Mouse (Mus musculus) intestine, embryonic 14.5 days (tissue): ENCODE data around the gene Pex5. TPM values are rescaled to one million over a fixed set of nuclear protein-coding genes. Genes with fewer than 3 reads are reported as not detected.

Experiments used
- ATAC-seq: fragments of 200-750 bp; cut with Nextera tagmentation; replicated peaks from 2 replicates; pipeline ENCODE4 v1.8.0; 2017; ENCODE audit warnings: low read depth, moderate number of reproducible peaks, moderate TSS enrichment, moderate library complexity; ENCODE audit not compliant: low FRiP score, low TSS enrichment
- DNase-seq: peaks from one replicate; pipeline ENCODE4 v3.0.0-alpha.2; 2018; ENCODE audit warnings: low spot score
- H3K27ac ChIP-seq: fragments of 300-500 bp; sonication (generic); 2 replicates; pipeline ENCODE4 v1.5.1; 2014; ENCODE audit warnings: low read depth, mild to moderate bottlenecking, control low read depth
- H3K27me3 ChIP-seq: fragments of 300-500 bp; sonication (generic); replicated peaks from 2 replicates; pipeline ENCODE4 v1.6.1; 2014; ENCODE audit warnings: low read length, control low read depth; ENCODE audit not compliant: control insufficient read depth, insufficient read depth
- H3K36me3 ChIP-seq: fragments of 300-500 bp; sonication (generic); 2 replicates; pipeline ENCODE4 v1.6.1; 2014; ENCODE audit warnings: low read length, control low read depth; ENCODE audit not compliant: control insufficient read depth, insufficient read depth
- H3K4me1 ChIP-seq: fragments of 300-500 bp; sonication (generic); replicated peaks from 2 replicates; pipeline ENCODE4 v1.6.1; 2014; ENCODE audit warnings: low read length, control low read depth, mixed read lengths; ENCODE audit not compliant: control insufficient read depth, insufficient read depth
- H3K4me2 ChIP-seq: fragments of 300-500 bp; sonication (generic); 2 replicates; pipeline ENCODE4 v1.6.1; 2014; ENCODE audit warnings: low read length
- H3K4me3 ChIP-seq: fragments of 300-500 bp; sonication (generic); 2 replicates; pipeline ENCODE4 v1.5.1; 2014; ENCODE audit warnings: low read depth, low read length, control low read depth, mixed read lengths
- H3K9ac ChIP-seq: fragments of 300-500 bp; sonication (generic); 2 replicates; pipeline ENCODE4 v1.6.1; 2014; ENCODE audit warnings: mild to moderate bottlenecking, low read length
- H3K9me3 ChIP-seq: fragments of 300-500 bp; sonication (generic); 2 replicates; pipeline ENCODE4 v1.6.1; 2016; ENCODE audit warnings: low read length, control low read depth; ENCODE audit not compliant: control insufficient read depth
- WGBS: fragments of 180-500 bp; shearing (Covaris S2); extraction: QIAGEN DNeasy Blood & Tissue Kit; methylation state at CpG from one replicate; pipeline ENCODE4 v1.1.7; 2014; 5-methylcytosine and 5-hydroxymethylcytosine counted together
- polyA plus RNA-seq: library from polyadenylated mRNA; unstranded; fragments of >200 nt; fragmentation: Nextera tagmentation; extraction: Ambion mirVana; gene quantifications from 2 replicates; pipeline ENCODE4 v1.2.1, GENCODE M21; 2014

Gene Pex5
- polyA plus RNA-seq, 1 experiment from 2014 or later = 34.0 TPM

DNA sequence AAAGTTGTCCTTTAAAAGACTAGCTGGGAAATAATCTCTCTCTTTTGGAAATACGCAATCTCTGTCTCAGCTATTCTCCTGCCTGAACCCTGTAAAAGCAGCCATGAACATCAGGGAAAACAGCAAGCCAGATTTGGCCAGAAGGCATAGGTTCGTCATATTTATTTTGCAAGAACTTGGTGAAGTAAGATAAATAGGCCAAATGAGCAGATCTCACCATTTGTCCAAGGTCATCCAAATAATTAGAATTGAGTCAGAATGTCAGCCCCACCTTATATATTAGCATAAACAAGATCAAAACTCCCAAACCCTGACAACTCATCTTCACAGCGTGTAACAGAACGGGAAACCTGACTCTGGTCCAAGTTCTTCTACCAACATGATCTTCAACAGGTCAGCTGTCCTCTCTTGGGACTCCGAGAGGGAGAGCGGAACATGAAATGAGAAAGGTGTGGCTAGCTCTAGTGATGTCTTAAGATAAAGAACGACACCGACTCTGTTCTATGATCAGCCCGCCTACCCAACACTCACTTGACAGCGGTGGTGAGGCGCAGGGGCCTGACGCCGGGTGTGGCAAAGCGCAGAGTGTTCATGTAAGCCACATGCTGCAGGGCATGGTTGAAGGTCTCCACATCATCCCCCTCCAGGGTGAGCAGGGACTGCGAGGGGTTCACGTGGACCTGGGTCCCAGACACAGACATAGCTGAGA is 34.2 kb upstream of the Pex5 start:
- Histone ChIP-seq H3K36me3 (no peaks in the 10 kb centered on the region), H3K27ac (no peak overlapping the region), H3K27me3 (no peaks in the 10 kb centered on the region), H3K4me2 (no peak overlapping the region), H3K4me1 (0 out of 2 replicates have a peak, but pooled peaks cover 4% of the 10 kb centered on the region), H3K9me3 (no peaks in the 10 kb centered on the region), H3K9ac (no peak overlapping the region), H3K4me3 (no peak overlapping the region)
- DNase-seq (no peak), ATAC-seq (no peak)
- WGBS = 89% methylated on average over 16 of the region's 16 CpGs

DNA sequence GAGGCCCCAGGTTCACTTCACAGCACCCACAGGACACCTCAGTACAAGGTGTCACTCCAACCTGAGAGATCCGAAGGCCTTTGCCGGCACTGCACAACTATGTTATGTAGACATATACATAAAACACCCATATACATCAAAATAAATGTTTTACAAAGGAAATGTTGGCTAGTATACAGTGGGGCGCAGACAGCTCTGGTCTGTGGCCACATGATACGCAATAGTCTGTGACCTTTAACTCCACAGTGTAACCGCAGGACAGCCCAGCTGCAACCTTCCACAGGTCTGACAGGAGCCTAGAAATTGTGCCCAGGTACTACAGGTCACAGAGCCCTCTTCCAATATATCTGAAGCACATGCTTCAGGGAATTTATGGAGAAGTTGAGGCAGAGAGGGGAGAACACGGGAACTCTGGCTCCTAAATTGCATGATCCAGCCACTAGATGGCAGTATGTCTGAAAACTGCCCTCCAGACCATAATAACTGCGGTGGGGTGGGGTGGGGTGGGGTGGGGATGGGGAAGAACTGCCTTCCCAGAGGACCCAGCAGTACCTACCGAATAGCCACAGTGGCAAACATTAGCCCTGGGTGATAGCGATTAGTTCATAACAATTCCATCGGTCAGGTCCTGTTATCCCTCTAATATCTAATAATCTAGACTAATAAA is 33.5 kb upstream of the Pex5 start:
- Histone ChIP-seq H3K9ac (no peak overlapping the region), H3K27ac (no peak overlapping the region), H3K36me3 (no peaks in the 10 kb centered on the region), H3K9me3 (no peaks in the 10 kb centered on the region), H3K27me3 (no peaks in the 10 kb centered on the region), H3K4me2 (no peak overlapping the region), H3K4me1 (0 out of 2 replicates have a peak, but pooled peaks cover 4% of the 10 kb centered on the region), H3K4me3 (no peak overlapping the region)
- ATAC-seq = no peak
- no peak for DNase-seq
- 74% methylated on average over 10 of the region's 10 CpGs for WGBS

DNA sequence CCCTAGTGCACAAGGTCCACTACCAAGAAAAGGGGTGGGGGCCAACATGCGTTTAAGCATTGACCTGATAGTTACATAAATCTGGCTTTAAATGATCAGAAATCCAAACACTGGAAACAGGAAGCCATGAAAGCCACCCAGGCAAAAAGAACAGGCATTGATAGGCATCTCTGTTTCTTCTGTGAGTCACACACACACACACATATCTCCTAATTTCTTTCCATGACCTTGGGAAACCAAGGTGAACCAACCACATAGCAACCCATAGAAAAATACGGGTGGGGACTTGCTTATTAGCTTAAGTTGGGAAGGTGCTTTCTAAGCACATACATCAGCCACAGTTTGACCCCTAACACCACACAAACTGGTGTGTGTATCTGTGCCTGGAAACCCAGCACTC is 32.5 kb upstream of the Pex5 start:
- ATAC-seq (no peak), DNase-seq (no peak)
- Histone ChIP-seq H3K27ac (no peak overlapping the region), H3K4me1 (0 out of 2 replicates have a peak, but pooled peaks cover 4% of the 10 kb centered on the region), H3K4me2 (no peak overlapping the region), H3K9me3 (no peaks in the 10 kb centered on the region), H3K4me3 (no peak overlapping the region), H3K27me3 (no peaks in the 10 kb centered on the region), H3K36me3 (no peaks in the 10 kb centered on the region), H3K9ac (no peak overlapping the region)
- WGBS = 67% methylated on average over 2 of the region's 2 CpGs

DNA sequence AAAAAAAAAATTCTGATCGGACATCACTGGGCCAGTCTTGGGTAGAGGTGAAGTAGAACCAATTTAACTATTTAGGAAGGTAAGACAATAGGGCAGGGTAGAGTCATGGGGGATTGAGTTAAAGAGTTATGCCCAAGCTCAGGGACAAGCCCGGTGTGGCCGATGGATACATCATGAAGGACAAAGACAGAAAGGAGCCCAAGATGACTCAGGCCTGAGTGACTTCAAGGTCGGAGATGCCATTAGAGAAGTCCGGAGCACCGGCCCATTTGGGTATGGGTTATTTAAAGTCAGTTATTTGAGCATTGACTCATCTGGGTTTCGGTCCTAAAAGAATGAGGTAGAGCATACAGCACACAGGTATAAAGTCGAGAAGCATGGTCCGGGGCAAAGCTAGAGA is 31.6 kb upstream of the Pex5 start:
- Histone ChIP-seq H3K27ac (no peak overlapping the region), H3K9me3 (no peaks in the 10 kb centered on the region), H3K27me3 (no peaks in the 10 kb centered on the region), H3K4me1 (no peaks in the 10 kb centered on the region), H3K4me3 (no peak overlapping the region), H3K36me3 (no peaks in the 10 kb centered on the region), H3K9ac (no peak overlapping the region), H3K4me2 (no peak overlapping the region)
- no peak for DNase-seq
- WGBS = 96% methylated on average over 9 of the region's 9 CpGs
- no peak for ATAC-seq

DNA sequence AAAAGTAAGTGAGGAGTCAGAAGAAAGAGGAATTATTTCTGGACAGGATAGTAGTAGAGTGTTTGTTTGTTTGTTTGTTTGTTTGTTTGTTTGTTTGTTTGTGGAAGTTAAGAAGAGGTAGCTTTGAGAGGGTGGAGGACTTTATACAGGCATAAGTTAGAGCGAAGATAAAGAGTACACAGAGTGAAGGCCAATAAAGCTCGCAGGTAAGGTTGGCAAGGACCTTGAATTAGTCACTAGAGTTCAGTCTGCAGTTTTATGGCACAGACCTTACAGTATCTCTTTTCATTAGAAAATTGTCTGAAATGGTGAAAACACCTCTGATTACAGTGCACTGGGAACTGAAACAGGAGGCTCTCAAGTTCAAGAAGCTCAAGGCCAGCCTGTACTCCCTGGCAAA is 31.2 kb upstream of the Pex5 start:
- no peaks in the 10 kb centered on the region for H3K4me1 ChIP-seq
- no peak overlapping the region for H3K4me3 ChIP-seq
- WGBS = 87% methylated on average over 2 of the region's 2 CpGs
- no peak overlapping the region for H3K9ac ChIP-seq
- H3K4me2 ChIP-seq = no peak overlapping the region
- no peak for ATAC-seq
- no peaks in the 10 kb centered on the region for H3K36me3 ChIP-seq
- no peaks in the 10 kb centered on the region for H3K9me3 ChIP-seq
- no peak for DNase-seq
- H3K27ac ChIP-seq = no peak overlapping the region
- no peaks in the 10 kb centered on the region for H3K27me3 ChIP-seq

DNA sequence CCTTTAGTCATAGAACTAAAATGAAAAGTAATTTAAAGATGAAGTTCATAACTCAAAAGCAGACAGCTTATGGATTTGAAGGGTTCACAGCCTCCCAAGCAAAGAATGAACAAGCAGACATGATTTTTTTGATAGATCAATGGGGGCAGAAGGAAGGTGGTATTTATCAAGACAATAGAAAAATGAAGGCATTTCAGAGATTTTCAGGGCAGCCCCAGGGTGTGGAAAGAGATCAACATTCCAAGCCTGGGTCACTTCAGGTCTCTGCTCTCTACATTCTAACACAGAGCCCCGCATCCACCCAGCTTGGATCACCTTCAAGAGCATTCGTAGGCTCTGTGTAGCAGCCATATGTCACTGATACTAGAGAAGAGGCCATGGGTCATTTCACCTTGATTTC is 28.5 kb upstream of the Pex5 start:
- no peak for ATAC-seq
- WGBS = 86% methylated on average over 2 of the region's 2 CpGs
- Histone ChIP-seq H3K4me3 (no peak overlapping the region), H3K4me2 (no peak overlapping the region), H3K4me1 (no peaks in the 10 kb centered on the region), H3K9me3 (no peaks in the 10 kb centered on the region), H3K27ac (no peak overlapping the region), H3K27me3 (no peaks in the 10 kb centered on the region), H3K36me3 (no peaks in the 10 kb centered on the region), H3K9ac (no peak overlapping the region)
- no peak for DNase-seq

DNA sequence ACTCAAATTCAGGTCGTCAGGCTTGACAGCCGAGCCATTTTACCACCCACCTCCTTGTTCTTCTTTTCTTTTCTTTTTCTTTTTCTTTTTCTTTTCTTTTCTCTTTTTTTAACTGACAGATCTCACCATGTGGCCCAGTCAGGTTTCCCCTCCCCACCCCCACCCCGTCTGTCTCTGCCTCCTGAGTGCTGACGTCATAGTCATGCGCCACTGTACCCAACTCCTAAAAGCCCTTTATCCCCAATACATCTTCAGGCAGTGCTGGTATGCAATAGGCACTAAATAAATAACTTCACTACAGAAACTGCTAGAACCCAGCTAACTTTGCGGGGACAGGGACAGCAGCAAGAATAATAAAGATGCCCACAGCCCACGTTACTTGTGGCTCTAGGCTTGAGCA is 21.4 kb upstream of the Pex5 start:
- H3K4me1 ChIP-seq = no peaks in the 10 kb centered on the region
- no peaks in the 10 kb centered on the region for H3K9me3 ChIP-seq
- no peaks in the 10 kb centered on the region for H3K27me3 ChIP-seq
- H3K27ac ChIP-seq = no peak overlapping the region
- no peaks in the 10 kb centered on the region for H3K36me3 ChIP-seq
- no peak for DNase-seq
- no peak for ATAC-seq
- WGBS = 82% methylated on average over 7 of the region's 7 CpGs
- H3K9ac ChIP-seq = no peak overlapping the region
- H3K4me3 ChIP-seq = no peak overlapping the region
- H3K4me2 ChIP-seq = no peak overlapping the region

DNA sequence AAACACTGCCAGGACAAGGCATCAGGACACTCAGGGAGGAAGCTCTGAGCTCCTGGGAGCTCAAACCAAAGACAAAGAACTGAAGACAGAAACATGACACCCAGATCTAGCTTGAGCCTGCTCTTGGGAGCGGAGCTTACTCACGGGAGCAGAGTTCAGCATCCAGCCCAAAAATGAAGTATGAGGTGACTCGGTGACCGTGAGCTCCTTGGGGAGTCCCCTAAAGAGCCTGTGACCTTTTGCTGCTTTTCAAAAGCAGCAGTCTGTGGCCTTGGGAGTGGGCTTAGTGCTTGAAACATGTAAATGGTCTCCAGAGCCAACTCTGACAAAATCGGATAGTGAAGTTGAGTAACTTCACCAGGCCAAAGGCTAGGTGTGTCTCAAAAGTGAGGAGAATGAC is 20.3 kb upstream of the Pex5 start:
- Histone ChIP-seq H3K4me3 (no peak overlapping the region), H3K4me1 (no peaks in the 10 kb centered on the region; the same call in 1 of the 2 replicates), H3K9me3 (no peaks in the 10 kb centered on the region), H3K4me2 (no peak overlapping the region), H3K27ac (no peak overlapping the region), H3K9ac (no peak overlapping the region), H3K27me3 (no peaks in the 10 kb centered on the region), H3K36me3 (no peaks in the 10 kb centered on the region)
- 78% methylated on average over 5 of the region's 5 CpGs for WGBS
- ATAC-seq (no peak), DNase-seq (no peak)
